Mouse (Mus musculus) 3T3-L1 (cell line): ENCODE results near the gene Ttc28.

ENCODE experiments used
- DNase-seq: peaks from one replicate; pipeline ENCODE4 v3.0.0-alpha.2; 2015; ENCODE audit warnings: low read depth, low spot score

The Ttc28 gene

GRCm38 (mm10) chr5:110949791-110950190 lies 70.2 kb downstream of the Ttc28 start:
- no peak for DNase-seq

GRCm38 (mm10) chr5:110958196-110958595 lies 78.6 kb downstream of the Ttc28 start:
- DNase-seq = no peak

GRCm38 (mm10) chr5:110960067-110960466 lies 80.5 kb downstream of the Ttc28 start:
- DNase-seq = no peak

- no peak for DNase-seq
Measured at GRCm38 (mm10) chr5:110960890-110961289, 81.3 kb downstream of the Ttc28 start.

GRCm38 (mm10) chr5:110967483-110968055 lies 88.0 kb downstream of the Ttc28 start:
- DNase-seq = no peak

- no peak for DNase-seq
Measured at GRCm38 (mm10) chr5:110968566-110968965, 89.0 kb downstream of the Ttc28 start.

GRCm38 (mm10) chr5:110970162-110970780 lies 90.7 kb downstream of the Ttc28 start:
- DNase-seq = no peak

- no peak for DNase-seq
Measured at GRCm38 (mm10) chr5:110976721-110977120, 97.1 kb downstream of the Ttc28 start.

- DNase-seq = no peak
Measured at GRCm38 (mm10) chr5:110977796-110978195, 98.2 kb downstream of the Ttc28 start.

- peak; percentile 91 for DNase-seq
Measured at GRCm38 (mm10) chr5:110978461-110978860, 98.9 kb downstream of the Ttc28 start.

GRCm38 (mm10) chr5:110979011-110979860 lies 99.6 kb downstream of the Ttc28 start:
- DNase-seq = peak; percentile 31

- DNase-seq = peak; percentile 81
Measured at GRCm38 (mm10) chr5:110979861-110980346, 100.3 kb downstream of the Ttc28 start.

GRCm38 (mm10) chr5:110980576-110980975 lies 101.0 kb downstream of the Ttc28 start:
- peak; percentile 73 for DNase-seq

GRCm38 (mm10) chr5:110982436-110982835 lies 102.8 kb downstream of the Ttc28 start:
- peak; percentile 29 for DNase-seq

GRCm38 (mm10) chr5:110984136-110984681 lies 104.6 kb downstream of the Ttc28 start:
- no peak for DNase-seq

- DNase-seq = peak; percentile 51
Measured at GRCm38 (mm10) chr5:110996835-110997539, 117.4 kb downstream of the Ttc28 start.

- peak; percentile 22 for DNase-seq
Measured at GRCm38 (mm10) chr5:110997692-110998091, 118.1 kb downstream of the Ttc28 start.

GRCm38 (mm10) chr5:110998298-110998697 lies 118.7 kb downstream of the Ttc28 start:
- DNase-seq = no peak

GRCm38 (mm10) chr5:111000953-111001352 lies 121.3 kb downstream of the Ttc28 start:
- DNase-seq = no peak

- DNase-seq = no peak
Measured at GRCm38 (mm10) chr5:111003220-111003619, 123.6 kb downstream of the Ttc28 start.

- no peak for DNase-seq
Measured at GRCm38 (mm10) chr5:111003750-111004149, 124.1 kb downstream of the Ttc28 start.
